Mouse (Mus musculus): ENCODE results near the gene Rpl13a. TPM values are rescaled to one million over a fixed set of nuclear protein-coding genes. Genes with fewer than 3 reads are reported as not detected.
A peak's percentile ranks its signal among the peaks of the same experiment; 100 is the strongest.

Gene Rpl13a
- polyA plus RNA-seq, 1 experiment from 2014 or later = 649 TPM

- Histone ChIP-seq H3K36me3 (0 out of 2 replicates have a peak, but pooled peaks cover 3% of the 10 kb centered on the region), H3K4me3 (replicated peaks) (no peak overlapping the region), H3K9me3 (replicated peaks) (no peaks in the 10 kb centered on the region), H3K27ac (replicated peaks) (no peak overlapping the region), H3K4me2 (no peak overlapping the region), H3K9ac (replicated peaks) (no peak overlapping the region), H3K4me1 (no peaks in the 10 kb centered on the region), H3K27me3 (replicated peaks) (no peaks in the 10 kb centered on the region)
- 97% methylated on average over 8 of the region's 8 CpGs for WGBS
- no peak for ATAC-seq (ENCODE audit: low FRiP score)
Observed at GRCm38 (mm10) chr7:45145460-45145859, 16.9 kb upstream of the Rpl13a start.

GRCm38 (mm10) chr7:45144368-45145174, 16.0 kb upstream of the Rpl13a start:
- H3K4me2 ChIP-seq = no peak overlapping the region
- H3K9ac ChIP-seq (replicated peaks) = no peak overlapping the region
- WGBS = 90% methylated on average over 13 of the region's 13 CpGs

GRCm38 (mm10) chr7:45141914-45142313, 13.4 kb upstream of the Rpl13a start:
- Histone ChIP-seq H3K36me3 (0 out of 2 replicates have a peak, but pooled peaks cover 3% of the 10 kb centered on the region), H3K27ac (replicated peaks) (no peak overlapping the region), H3K4me2 (no peak overlapping the region), H3K27me3 (replicated peaks) (peaks cover 5% of the 10 kb centered on the region; the same call in 1 of the 2 replicates), H3K4me1 (no peaks in the 10 kb centered on the region), H3K9me3 (replicated peaks) (no peaks in the 10 kb centered on the region), H3K4me3 (replicated peaks) (no peak overlapping the region), H3K9ac (replicated peaks) (no peak overlapping the region)
- ATAC-seq (ENCODE audit: low FRiP score) = no peak
- WGBS = 91% methylated on average over 5 of the region's 5 CpGs

More at GRCm38 (mm10) chr7:45144368-45145174, 16.0 kb upstream of the Rpl13a start:
- Histone ChIP-seq H3K9me3 (replicated peaks) (no peaks in the 10 kb centered on the region), H3K4me1 (no peaks in the 10 kb centered on the region), H3K27me3 (replicated peaks) (no peaks in the 10 kb centered on the region), H3K27ac (replicated peaks) (no peak overlapping the region), H3K4me3 (replicated peaks) (no peak overlapping the region), H3K36me3 (0 out of 2 replicates have a peak, but pooled peaks cover 3% of the 10 kb centered on the region)
- no peak for ATAC-seq (ENCODE audit: low FRiP score)

GRCm38 (mm10) chr7:45141319-45141718, 12.8 kb upstream of the Rpl13a start:
- no peak for ATAC-seq (ENCODE audit: low FRiP score)
- peaks cover 2% of the 10 kb centered on the region; the same call in 1 of the 2 replicates for H3K4me1 ChIP-seq

GRCm38 (mm10) chr7:45139904-45140723, 11.6 kb upstream of the Rpl13a start:
- Histone ChIP-seq H3K9me3 (replicated peaks) (no peaks in the 10 kb centered on the region), H3K27ac (replicated peaks) (no peak overlapping the region), H3K4me2 (no peak overlapping the region), H3K4me1 (peaks cover 11% of the 10 kb centered on the region), H3K4me3 (replicated peaks) (no peak overlapping the region), H3K9ac (replicated peaks) (no peak overlapping the region), H3K27me3 (replicated peaks) (peaks cover 5% of the 10 kb centered on the region; the same call in 1 of the 2 replicates), H3K36me3 (0 out of 2 replicates have a peak, but pooled peaks cover 3% of the 10 kb centered on the region)
- ATAC-seq (ENCODE audit: low FRiP score) = no peak
- WGBS = 74% methylated on average over 8 of the region's 8 CpGs

More at GRCm38 (mm10) chr7:45141319-45141718, 12.8 kb upstream of the Rpl13a start:
- Histone ChIP-seq H3K4me3 (replicated peaks) (no peak overlapping the region), H3K36me3 (0 out of 2 replicates have a peak, but pooled peaks cover 3% of the 10 kb centered on the region), H3K4me2 (no peak overlapping the region), H3K9ac (replicated peaks) (no peak overlapping the region), H3K9me3 (replicated peaks) (no peaks in the 10 kb centered on the region), H3K27me3 (replicated peaks) (peaks cover 5% of the 10 kb centered on the region; the same call in 1 of the 2 replicates), H3K27ac (replicated peaks) (no peak overlapping the region)
- 90% methylated on average over 3 of the region's 3 CpGs for WGBS

- H3K4me3 ChIP-seq (replicated peaks) = no peak overlapping the region
- no peaks in the 10 kb centered on the region for H3K36me3 ChIP-seq
- no peak for ATAC-seq (ENCODE audit: low FRiP score)
- peaks cover 11% of the 10 kb centered on the region for H3K4me1 ChIP-seq
- H3K27me3 ChIP-seq (replicated peaks) = peaks cover 14% of the 10 kb centered on the region; the same call in 1 of the 2 replicates
- H3K9me3 ChIP-seq (replicated peaks) = no peaks in the 10 kb centered on the region
- H3K4me2 ChIP-seq = no peak overlapping the region
- 89% methylated on average over 1 of the region's 1 CpGs for WGBS
- H3K9ac ChIP-seq (replicated peaks) = no peak overlapping the region
- H3K27ac ChIP-seq (replicated peaks) = no peak overlapping the region
Observed at GRCm38 (mm10) chr7:45138403-45138802, 9.8 kb upstream of the Rpl13a start.

- H3K36me3 ChIP-seq = no peaks in the 10 kb centered on the region
- peaks cover 14% of the 10 kb centered on the region; the same call in 1 of the 2 replicates for H3K27me3 ChIP-seq (replicated peaks)
- no peak overlapping the region for H3K27ac ChIP-seq (replicated peaks)
- H3K4me2 ChIP-seq = no peak overlapping the region
- 84% methylated on average over 12 of the region's 12 CpGs for WGBS
- H3K4me1 ChIP-seq = peaks cover 11% of the 10 kb centered on the region
- no peak for ATAC-seq (ENCODE audit: low FRiP score)
- H3K4me3 ChIP-seq (replicated peaks) = no peak overlapping the region
- no peaks in the 10 kb centered on the region for H3K9me3 ChIP-seq (replicated peaks)
- no peak overlapping the region for H3K9ac ChIP-seq (replicated peaks)
Observed at GRCm38 (mm10) chr7:45137171-45138006, 8.8 kb upstream of the Rpl13a start.

- H3K4me1 ChIP-seq = peaks cover 11% of the 10 kb centered on the region
- H3K27ac ChIP-seq (replicated peaks) = peak within 1 kb of the TSS; percentile 56; the same call in 1 of the 2 replicates
- no peaks in the 10 kb centered on the region for H3K9me3 ChIP-seq (replicated peaks)
- WGBS = 4% methylated on average over 29 of the region's 29 CpGs
- H3K4me3 ChIP-seq (replicated peaks) = peak within 1 kb of the TSS; percentile 52
- H3K36me3 ChIP-seq = no peaks in the 10 kb centered on the region
- ATAC-seq (ENCODE audit: low FRiP score) = peak; percentile 85
- peak within 1 kb of the TSS; percentile 61 for H3K9ac ChIP-seq (replicated peaks)
- H3K4me2 ChIP-seq = peak within 1 kb of the TSS; percentile 83
- peaks cover 14% of the 10 kb centered on the region; the same call in 1 of the 2 replicates for H3K27me3 ChIP-seq (replicated peaks)
Observed at GRCm38 (mm10) chr7:45135993-45136567, 7.5 kb upstream of the Rpl13a start, which contains the start of the genes Gm45713 and Flt3l. Gene Gm45713 (minus strand): TSS chr7:45136231. Gene Flt3l (minus strand): TSS chr7:45136432.

- Histone ChIP-seq H3K4me2 (peak overlapping the region; percentile 83), H3K27me3 (replicated peaks) (peaks cover 14% of the 10 kb centered on the region; the same call in 1 of the 2 replicates), H3K4me3 (replicated peaks) (peak overlapping the region; percentile 52), H3K9me3 (replicated peaks) (no peaks in the 10 kb centered on the region), H3K27ac (replicated peaks) (no peak overlapping the region), H3K36me3 (no peaks in the 10 kb centered on the region), H3K4me1 (peaks cover 11% of the 10 kb centered on the region), H3K9ac (replicated peaks) (no peak overlapping the region)
- no peak for ATAC-seq (ENCODE audit: low FRiP score)
- 76% methylated on average over 3 of the region's 3 CpGs for WGBS
Observed at GRCm38 (mm10) chr7:45135370-45135769, 6.8 kb upstream of the Rpl13a start.

- no peak overlapping the region for H3K4me2 ChIP-seq
- H3K36me3 ChIP-seq = no peaks in the 10 kb centered on the region
- no peak for ATAC-seq (ENCODE audit: low FRiP score)
- H3K27ac ChIP-seq (replicated peaks) = no peak overlapping the region
- H3K9me3 ChIP-seq (replicated peaks) = no peaks in the 10 kb centered on the region
- no peak overlapping the region for H3K4me3 ChIP-seq (replicated peaks)
- WGBS = 13% methylated on average over 12 of the region's 12 CpGs
- H3K27me3 ChIP-seq (replicated peaks) = peaks cover 14% of the 10 kb centered on the region; the same call in 1 of the 2 replicates
- peaks cover 14% of the 10 kb centered on the region for H3K4me1 ChIP-seq
- H3K9ac ChIP-seq (replicated peaks) = no peak overlapping the region
Observed at GRCm38 (mm10) chr7:45134544-45135026, 6.0 kb upstream of the Rpl13a start.
